Mouse (Mus musculus) forebrain, postnatal 0 days (tissue): ENCODE measurements around the gene Cyp2d22. TPM values are rescaled to one million over a fixed set of nuclear protein-coding genes. Genes with fewer than 3 reads are reported as not detected.
A peak's percentile ranks its signal among the peaks of the same experiment; 100 is the strongest.

Experiments used
- ATAC-seq: fragments of 200-750 bp; cut with Nextera tagmentation; 2 replicates; pipeline ENCODE4 v1.8.0; 2017; ENCODE audit warnings: mild to moderate bottlenecking, moderate library complexity
- DNase-seq: peaks from one replicate; pipeline ENCODE4 v3.0.0-alpha.2; 2015
- H3K27ac ChIP-seq: fragments of 300-500 bp; sonication (generic); 2 replicates; pipeline ENCODE4 v1.5.1; 2014; ENCODE audit warnings: low read depth, mild to moderate bottlenecking, antibody characterized with exemption, low read length, moderate library complexity, mixed read lengths
- H3K27me3 ChIP-seq: fragments of 300-500 bp; sonication (generic); 2 replicates; pipeline ENCODE4 v1.6.1; 2014; ENCODE audit warnings: mild to moderate bottlenecking, low read length, mixed read lengths; ENCODE audit not compliant: insufficient read depth
- H3K36me3 ChIP-seq: fragments of 300-500 bp; sonication (generic); 2 replicates; pipeline ENCODE4 v1.6.1; 2014; ENCODE audit warnings: mild to moderate bottlenecking, moderate library complexity; ENCODE audit not compliant: insufficient read depth
- H3K4me1 ChIP-seq: fragments of 300-500 bp; sonication (generic); 2 replicates; pipeline ENCODE4 v1.6.1; 2014; ENCODE audit warnings: antibody characterized with exemption; ENCODE audit not compliant: insufficient read depth
- H3K4me2 ChIP-seq: fragments of 300-500 bp; sonication (generic); 2 replicates; pipeline ENCODE4 v1.6.1; 2014; ENCODE audit warnings: low read depth, mild to moderate bottlenecking, moderate library complexity
- H3K4me3 ChIP-seq: fragments of 300-500 bp; sonication (generic); 2 replicates; pipeline ENCODE4 v1.5.1; 2014; ENCODE audit warnings: low read depth, low read length, mixed read lengths
- H3K9ac ChIP-seq: fragments of 300-500 bp; sonication (generic); 2 replicates; pipeline ENCODE4 v1.6.1; 2014; ENCODE audit warnings: mild to moderate bottlenecking
- H3K9me3 ChIP-seq: fragments of 300-500 bp; sonication (generic); 2 replicates; pipeline ENCODE4 v1.6.1; 2016; ENCODE audit warnings: low read length
- CTCF ChIP-seq: sonication (generic); IDR thresholded peaks from 2 replicates; pipeline ENCODE4 v1.5.1; 2016; ENCODE audit warnings: antibody characterized with exemption, control low read depth, low read depth
- WGBS: fragments of 180-500 bp; shearing (Covaris S2); extraction: QIAGEN DNeasy Blood & Tissue Kit; methylation state at CpG from one replicate; pipeline ENCODE4 v1.1.7; 2014; 5-methylcytosine and 5-hydroxymethylcytosine counted together
- polyA plus RNA-seq: library from polyadenylated mRNA; unstranded; fragments of >200 nt; fragmentation: Nextera tagmentation; extraction: Ambion mirVana; gene quantifications from 2 replicates; pipeline ENCODE4 v1.2.1, GENCODE M21; 2015
- total RNA-seq: library from RNA; depleted of rRNA; stranded (reverse); fragments of >200 nt; gene quantifications from 2 replicates; pipeline ENCODE4 v1.2.3, GENCODE M21; 2014

Cyp2d22 gene
- total and polyA plus RNA-seq, 2 experiments from 2014 or later, result 1.9 to 3.1 TPM

GRCm38 (mm10) chr15:82362234-82362633, 17.8 kb downstream of the Cyp2d22 start:
- no peaks in the 10 kb centered on the region for H3K4me1 ChIP-seq
- H3K27me3 ChIP-seq, result no peaks in the 10 kb centered on the region
- no peak overlapping the region for H3K4me2 ChIP-seq
- WGBS, result 86% methylated on average over 3 of the region's 4 CpGs
- DNase-seq, result no peak
- ATAC-seq, result no peak
- no peaks in the 10 kb centered on the region for H3K9me3 ChIP-seq
- H3K27ac ChIP-seq, result no peak overlapping the region
- H3K9ac ChIP-seq, result no peak overlapping the region
- no peak overlapping the region for H3K4me3 ChIP-seq
- no peak for TF ChIP-seq CTCF
- no peaks in the 10 kb centered on the region for H3K36me3 ChIP-seq

- Histone ChIP-seq H3K9me3 (no peaks in the 10 kb centered on the region), H3K36me3 (no peaks in the 10 kb centered on the region), H3K27ac (no peak overlapping the region), H3K9ac (no peak overlapping the region), H3K4me2 (no peak overlapping the region), H3K27me3 (no peaks in the 10 kb centered on the region), H3K4me1 (no peaks in the 10 kb centered on the region), H3K4me3 (no peak overlapping the region)
- ATAC-seq, result peak; percentile 69; the same call in 1 of the 2 replicates
- DNase-seq, result peak; percentile 40
- 74% methylated on average over 11 of the region's 11 CpGs for WGBS
- TF ChIP-seq CTCF, result peak; percentile 65
These were observed 18.5 kb downstream of the Cyp2d22 start for GRCm38 (mm10) chr15:82361459-82362018.

GRCm38 (mm10) chr15:82358431-82359260, 21.4 kb downstream of the Cyp2d22 start:
- TF ChIP-seq CTCF, result no peak
- 65% methylated on average over 22 of the region's 22 CpGs for WGBS
- DNase-seq (no peak), ATAC-seq (no peak)
- Histone ChIP-seq H3K9me3 (no peaks in the 10 kb centered on the region), H3K36me3 (no peaks in the 10 kb centered on the region), H3K9ac (no peak overlapping the region), H3K4me3 (no peak overlapping the region), H3K4me1 (no peaks in the 10 kb centered on the region), H3K27ac (no peak overlapping the region), H3K27me3 (no peaks in the 10 kb centered on the region), H3K4me2 (no peak overlapping the region)

- H3K27ac ChIP-seq, result peak within 1 kb of the TSS; percentile 88
- WGBS, result 2% methylated on average over 57 of the region's 57 CpGs
- H3K9ac ChIP-seq, result peak within 1 kb of the TSS; percentile 99
- no peaks in the 10 kb centered on the region for H3K9me3 ChIP-seq
- H3K27me3 ChIP-seq, result no peaks in the 10 kb centered on the region
- H3K36me3 ChIP-seq, result peaks cover 15% of the 10 kb centered on the region
- DNase-seq (peak; percentile 99), ATAC-seq (peak; percentile 100)
- peaks cover 11% of the 10 kb centered on the region for H3K4me1 ChIP-seq
- peak within 1 kb of the TSS; percentile 78 for H3K4me2 ChIP-seq
- TF ChIP-seq CTCF, result peak; percentile 99
- peak within 1 kb of the TSS; percentile 97 for H3K4me3 ChIP-seq
These were observed 25.7 kb downstream of the Cyp2d22 start, which contains the start of gene Ndufa6 for GRCm38 (mm10) chr15:82354126-82354945. Gene Ndufa6 (minus strand): TSS chr15:82354322.

GRCm38 (mm10) chr15:82353745-82354113, 26.3 kb downstream of the Cyp2d22 start:
- TF ChIP-seq CTCF, result no peak
- Histone ChIP-seq H3K4me1 (peaks cover 11% of the 10 kb centered on the region), H3K9me3 (no peaks in the 10 kb centered on the region), H3K4me2 (peak overlapping the region; percentile 78), H3K36me3 (peaks cover 21% of the 10 kb centered on the region), H3K9ac (peak overlapping the region; percentile 99), H3K27me3 (no peaks in the 10 kb centered on the region), H3K27ac (peak overlapping the region; percentile 88), H3K4me3 (peak overlapping the region; percentile 97)
- WGBS, result under 1% methylated on average over 23 of the region's 23 CpGs
- peak; percentile 30 for ATAC-seq
- DNase-seq, result peak; percentile 34

DNA sequence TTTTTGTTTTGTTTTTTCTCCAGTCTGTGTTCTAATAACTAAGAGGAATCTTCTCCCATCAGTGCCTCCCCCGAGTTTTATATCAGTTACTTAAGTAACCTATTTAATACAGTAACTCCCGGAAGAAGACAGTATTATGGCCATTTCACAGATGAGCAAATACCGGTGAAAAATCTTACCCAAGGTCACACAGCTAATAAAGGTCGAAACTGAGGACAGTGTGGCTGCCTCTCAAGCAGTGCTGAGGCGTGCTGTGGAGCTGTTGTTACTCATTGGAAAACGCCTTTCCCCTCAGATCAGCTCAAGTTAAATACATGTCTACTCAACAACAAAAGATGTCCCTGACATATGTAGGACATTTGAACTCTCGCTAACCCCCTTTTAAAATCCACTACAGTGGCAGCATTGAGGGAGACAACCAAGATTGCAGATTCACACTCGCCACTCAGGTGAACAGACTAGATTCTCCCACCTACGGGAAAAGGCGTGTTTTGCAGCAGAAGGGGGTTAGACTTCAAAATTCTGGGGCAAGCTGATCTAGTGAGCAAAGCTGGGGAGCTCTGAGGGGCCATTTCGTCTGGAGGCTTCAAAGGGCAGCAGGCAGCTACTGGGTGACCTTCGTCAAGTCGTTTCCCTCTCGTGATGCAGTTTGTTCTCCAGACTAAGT, 26.8 kb downstream of the Cyp2d22 start:
- no peak for ATAC-seq
- 28% methylated on average over 14 of the region's 14 CpGs for WGBS

More for the DNA sequence above, 26.8 kb downstream of the Cyp2d22 start:
- no peak for TF ChIP-seq CTCF
- peak overlapping the region; percentile 88; the same call in 1 of the 2 replicates for H3K27ac ChIP-seq
- no peak for DNase-seq
- H3K4me2 ChIP-seq, result peak overlapping the region; percentile 78
- H3K4me1 ChIP-seq, result peaks cover 11% of the 10 kb centered on the region
- H3K27me3 ChIP-seq, result no peaks in the 10 kb centered on the region
- peak overlapping the region; percentile 97 for H3K4me3 ChIP-seq
- H3K9me3 ChIP-seq, result no peaks in the 10 kb centered on the region
- H3K36me3 ChIP-seq, result peaks cover 26% of the 10 kb centered on the region
- peak overlapping the region; percentile 99 for H3K9ac ChIP-seq
